Mouse (Mus musculus): ENCODE results near the gene Sh3bgrl3. TPM values are rescaled to one million over a fixed set of nuclear protein-coding genes. Genes with fewer than 3 reads are reported as not detected.

Gene Sh3bgrl3
- polyA plus RNA-seq, 1 experiment from 2014 or later = 470 TPM

Other genes starting within 250 kb of the Sh3bgrl3 start
- 37.3 and 38.5 TPM in 2 replicates for gene Rps6ka1, start 241.0 kb downstream of the Sh3bgrl3 start, polyA plus RNA-seq (2015; fragmentation: Nextera tagmentation; extraction: Ambion mirVana)
- 1,934 and 1,961 TPM in 2 replicates for gene Hmgn2, start 160.1 kb downstream of the Sh3bgrl3 start, polyA plus RNA-seq (2015; fragmentation: Nextera tagmentation; extraction: Ambion mirVana)
- 44.2 and 44.5 TPM in 2 replicates for gene Dhdds, start 127.9 kb downstream of the Sh3bgrl3 start, polyA plus RNA-seq (2015; fragmentation: Nextera tagmentation; extraction: Ambion mirVana)
- not detected in 2 replicates for gene Lin28a, start 109.9 kb downstream of the Sh3bgrl3 start, polyA plus RNA-seq (2015; fragmentation: Nextera tagmentation; extraction: Ambion mirVana)
- not detected in 2 replicates for gene Zfp683, start 75.0 kb downstream of the Sh3bgrl3 start, polyA plus RNA-seq (2015; fragmentation: Nextera tagmentation; extraction: Ambion mirVana)
- gene Crybg2, start 68.0 kb downstream of the Sh3bgrl3 start, polyA plus RNA-seq (2015; fragmentation: Nextera tagmentation; extraction: Ambion mirVana) = 12.4 and 16.7 TPM in 2 replicates
- gene Cd52, start 33.7 kb downstream of the Sh3bgrl3 start, polyA plus RNA-seq (2015; fragmentation: Nextera tagmentation; extraction: Ambion mirVana) = 17.1 and 17.9 TPM in 2 replicates
- 16.9 and 23.7 TPM in 2 replicates for gene Ubxn11, start 26.2 kb downstream of the Sh3bgrl3 start, polyA plus RNA-seq (2015; fragmentation: Nextera tagmentation; extraction: Ambion mirVana)
- 37.4 and 41.8 TPM in 2 replicates for gene Cep85, start 58.3 kb upstream of the Sh3bgrl3 start, polyA plus RNA-seq (2015; fragmentation: Nextera tagmentation; extraction: Ambion mirVana)
- 0.07 and 0.20 TPM in 2 replicates for gene Gm7534, start 74.2 kb upstream of the Sh3bgrl3 start, polyA plus RNA-seq (2015; fragmentation: Nextera tagmentation; extraction: Ambion mirVana)
- 0.19 TPM in 1 of 2 replicates, not detected in the other for gene Catsper4, start 98.6 kb upstream of the Sh3bgrl3 start, polyA plus RNA-seq (2015; fragmentation: Nextera tagmentation; extraction: Ambion mirVana)
- gene Cnksr1, start 109.6 kb upstream of the Sh3bgrl3 start, polyA plus RNA-seq (2015; fragmentation: Nextera tagmentation; extraction: Ambion mirVana) = 6.1 and 6.7 TPM in 2 replicates
- gene E130218I03Rik, start 114.9 kb upstream of the Sh3bgrl3 start, polyA plus RNA-seq (2015; fragmentation: Nextera tagmentation; extraction: Ambion mirVana) = 0.30 and 0.33 TPM in 2 replicates
- 16.8 and 17.2 TPM in 2 replicates for gene Zfp593, start 116.8 kb upstream of the Sh3bgrl3 start, polyA plus RNA-seq (2015; fragmentation: Nextera tagmentation; extraction: Ambion mirVana)
- not detected in 2 replicates for gene Gm30191, start 118.1 kb upstream of the Sh3bgrl3 start, polyA plus RNA-seq (2015; fragmentation: Nextera tagmentation; extraction: Ambion mirVana)
- gene Grrp1, start 125.3 kb upstream of the Sh3bgrl3 start, polyA plus RNA-seq (2015; fragmentation: Nextera tagmentation; extraction: Ambion mirVana) = 6.7 and 6.8 TPM in 2 replicates
- gene Pdik1l, start 159.1 kb upstream of the Sh3bgrl3 start, polyA plus RNA-seq (2015; fragmentation: Nextera tagmentation; extraction: Ambion mirVana) = 17.6 and 19.5 TPM in 2 replicates
- gene Trim63, start 186.3 kb upstream of the Sh3bgrl3 start, polyA plus RNA-seq (2015; fragmentation: Nextera tagmentation; extraction: Ambion mirVana) = 6.3 and 9.4 TPM in 2 replicates
- gene Slc30a2, start 214.4 kb upstream of the Sh3bgrl3 start, polyA plus RNA-seq (2015; fragmentation: Nextera tagmentation; extraction: Ambion mirVana) = 1.6 and 2.3 TPM in 2 replicates